Mouse (Mus musculus) liver, embryonic 11.5 days (tissue): ENCODE measurements around the gene Ptges. TPM values are rescaled to one million over a fixed set of nuclear protein-coding genes. Genes with fewer than 3 reads are reported as not detected.

ENCODE experiments used
- ATAC-seq: fragments of 200-750 bp; cut with Nextera tagmentation; replicated peaks from 2 replicates; pipeline ENCODE4 v1.8.0; 2017; ENCODE audit warnings: moderate number of reproducible peaks, mild to moderate bottlenecking, moderate TSS enrichment, moderate library complexity; ENCODE audit not compliant: low FRiP score
- DNase-seq: peaks from one replicate; pipeline ENCODE4 v3.0.0-alpha.2; 2017; ENCODE audit warnings: low spot score
- H3K27ac ChIP-seq: fragments of 300-500 bp; sonication (generic); 2 replicates; pipeline ENCODE4 v1.5.1; 2014; ENCODE audit warnings: mild to moderate bottlenecking, low read depth, low read length, control low read depth
- H3K27me3 ChIP-seq: fragments of 300-500 bp; sonication (generic); replicated peaks from 2 replicates; pipeline ENCODE4 v1.6.1; 2014; ENCODE audit warnings: low read length, mixed read lengths; ENCODE audit not compliant: control insufficient read depth, insufficient read depth
- H3K36me3 ChIP-seq: fragments of 300-500 bp; sonication (generic); 2 replicates; pipeline ENCODE4 v1.6.1; 2014; ENCODE audit warnings: mild to moderate bottlenecking, low read length, moderate library complexity, mixed read lengths; ENCODE audit not compliant: control insufficient read depth, insufficient read depth
- H3K4me1 ChIP-seq: fragments of 300-500 bp; sonication (generic); replicated peaks from 2 replicates; pipeline ENCODE4 v1.6.1; 2014; ENCODE audit warnings: low read length, mixed read lengths; ENCODE audit not compliant: control insufficient read depth, insufficient read depth
- H3K4me2 ChIP-seq: fragments of 300-500 bp; sonication (generic); 2 replicates; pipeline ENCODE4 v1.6.1; 2014; ENCODE audit warnings: mild to moderate bottlenecking, control low read depth, moderate library complexity
- H3K4me3 ChIP-seq: fragments of 300-500 bp; sonication (generic); 2 replicates; pipeline ENCODE4 v1.5.1; 2014; ENCODE audit warnings: low read depth, low read length, control low read depth
- H3K9ac ChIP-seq: fragments of 300-500 bp; sonication (generic); 2 replicates; pipeline ENCODE4 v1.6.1; 2014; ENCODE audit warnings: low read depth, low read length, control low read depth
- H3K9me3 ChIP-seq: fragments of 300-500 bp; sonication (generic); 2 replicates; pipeline ENCODE4 v1.6.1; 2016; ENCODE audit warnings: low read length, inconsistent platforms, mixed read lengths; ENCODE audit not compliant: control insufficient read depth
- WGBS: fragments of 180-500 bp; shearing (Covaris S2); extraction: QIAGEN DNeasy Blood & Tissue Kit; methylation state at CpG from one replicate; pipeline ENCODE4 v1.1.7; 2014; 5-methylcytosine and 5-hydroxymethylcytosine counted together
- polyA plus RNA-seq: library from polyadenylated mRNA; unstranded; fragments of >200 nt; fragmentation: Nextera tagmentation; extraction: Ambion mirVana; gene quantifications from 2 replicates; pipeline ENCODE4 v1.2.1, GENCODE M21; 2014

Ptges gene
- polyA plus RNA-seq, 1 experiment from 2014 or later = 0.97 TPM

GRCm38 (mm10) chr2:30901646-30902160, 28.0 kb downstream of the Ptges start:
- Histone ChIP-seq H3K9me3 (no peaks in the 10 kb centered on the region), H3K36me3 (no peaks in the 10 kb centered on the region; the same call in 1 of the 2 replicates), H3K27ac (no peak overlapping the region), H3K4me2 (no peak overlapping the region), H3K4me1 (peaks cover 10% of the 10 kb centered on the region), H3K9ac (no peak overlapping the region), H3K27me3 (peaks cover 20% of the 10 kb centered on the region), H3K4me3 (no peak overlapping the region)
- ATAC-seq = no peak
- DNase-seq = no peak
- 48% methylated on average over 6 of the region's 6 CpGs for WGBS

- ATAC-seq (no peak), DNase-seq (no peak)
- no peak overlapping the region for H3K4me2 ChIP-seq
- no peak overlapping the region for H3K9ac ChIP-seq
- H3K9me3 ChIP-seq = no peaks in the 10 kb centered on the region
- peaks cover 20% of the 10 kb centered on the region for H3K27me3 ChIP-seq
- peaks cover 10% of the 10 kb centered on the region for H3K4me1 ChIP-seq
- H3K4me3 ChIP-seq = no peak overlapping the region
- H3K27ac ChIP-seq = no peak overlapping the region
- 85% methylated on average over 14 of the region's 14 CpGs for WGBS
- H3K36me3 ChIP-seq = no peaks in the 10 kb centered on the region; the same call in 1 of the 2 replicates
These were observed 30.1 kb downstream of the Ptges start for GRCm38 (mm10) chr2:30899397-30900069.

GRCm38 (mm10) chr2:30897291-30897690, 32.4 kb downstream of the Ptges start:
- H3K4me1 ChIP-seq = peaks cover 4% of the 10 kb centered on the region; the same call in 1 of the 2 replicates
- no peak overlapping the region for H3K4me2 ChIP-seq
- no peaks in the 10 kb centered on the region; the same call in 1 of the 2 replicates for H3K36me3 ChIP-seq
- no peaks in the 10 kb centered on the region for H3K9me3 ChIP-seq
- H3K4me3 ChIP-seq = no peak overlapping the region
- ATAC-seq (no peak), DNase-seq (no peak)
- H3K9ac ChIP-seq = no peak overlapping the region
- H3K27ac ChIP-seq = no peak overlapping the region
- H3K27me3 ChIP-seq = peaks cover 7% of the 10 kb centered on the region
- 41% methylated on average over 6 of the region's 6 CpGs for WGBS

GRCm38 (mm10) chr2:30893946-30894345, 35.7 kb downstream of the Ptges start:
- H3K4me2 ChIP-seq = no peak overlapping the region
- WGBS = 71% methylated on average over 7 of the region's 7 CpGs
- no peak for ATAC-seq

GRCm38 (mm10) chr2:30893399-30893798, 36.3 kb downstream of the Ptges start:
- Histone ChIP-seq H3K36me3 (no peaks in the 10 kb centered on the region), H3K27ac (no peak overlapping the region; the same call in 1 of the 2 replicates), H3K4me3 (no peak overlapping the region), H3K4me2 (no peak overlapping the region), H3K9ac (no peak overlapping the region), H3K4me1 (peaks cover 2% of the 10 kb centered on the region; the same call in 1 of the 2 replicates), H3K27me3 (0 out of 2 replicates have a peak, but pooled peaks cover 4% of the 10 kb centered on the region), H3K9me3 (no peaks in the 10 kb centered on the region)
- ATAC-seq = peak; percentile 56
- 23% methylated on average over 6 of the region's 6 CpGs for WGBS
- DNase-seq = no peak

More at GRCm38 (mm10) chr2:30893946-30894345, 35.7 kb downstream of the Ptges start:
- no peak overlapping the region for H3K4me3 ChIP-seq
- H3K9me3 ChIP-seq = no peaks in the 10 kb centered on the region
- H3K9ac ChIP-seq = no peak overlapping the region
- no peak overlapping the region; the same call in 1 of the 2 replicates for H3K27ac ChIP-seq
- no peak for DNase-seq
- peaks cover 2% of the 10 kb centered on the region; the same call in 1 of the 2 replicates for H3K4me1 ChIP-seq
- 0 out of 2 replicates have a peak, but pooled peaks cover 4% of the 10 kb centered on the region for H3K27me3 ChIP-seq
- no peaks in the 10 kb centered on the region for H3K36me3 ChIP-seq

GRCm38 (mm10) chr2:30891002-30891401, 38.7 kb downstream of the Ptges start:
- H3K4me1 ChIP-seq = no peaks in the 10 kb centered on the region; the same call in 1 of the 2 replicates
- WGBS = 14% methylated on average over 3 of the region's 3 CpGs
- no peaks in the 10 kb centered on the region for H3K36me3 ChIP-seq
- no peak for ATAC-seq
- no peak overlapping the region for H3K27ac ChIP-seq
- no peak overlapping the region for H3K4me2 ChIP-seq
- no peaks in the 10 kb centered on the region for H3K9me3 ChIP-seq
- no peak overlapping the region for H3K9ac ChIP-seq
- H3K27me3 ChIP-seq = 0 out of 2 replicates have a peak, but pooled peaks cover 4% of the 10 kb centered on the region
- peak; percentile 41 for DNase-seq
- no peak overlapping the region for H3K4me3 ChIP-seq

GRCm38 (mm10) chr2:30885453-30886163, 44.1 kb downstream of the Ptges start:
- Histone ChIP-seq H3K36me3 (no peaks in the 10 kb centered on the region; the same call in 1 of the 2 replicates), H3K9ac (no peak overlapping the region), H3K4me1 (no peaks in the 10 kb centered on the region), H3K4me2 (no peak overlapping the region), H3K27ac (no peak overlapping the region), H3K9me3 (no peaks in the 10 kb centered on the region), H3K4me3 (no peak overlapping the region), H3K27me3 (0 out of 2 replicates have a peak, but pooled peaks cover 4% of the 10 kb centered on the region)
- 49% methylated on average over 9 of the region's 9 CpGs for WGBS
- DNase-seq (no peak), ATAC-seq (no peak)

- no peaks in the 10 kb centered on the region; the same call in 1 of the 2 replicates for H3K36me3 ChIP-seq
- ATAC-seq = no peak
- 0 out of 2 replicates have a peak, but pooled peaks cover 3% of the 10 kb centered on the region for H3K27me3 ChIP-seq
- WGBS = 90% methylated on average over 4 of the region's 4 CpGs
- H3K9ac ChIP-seq = no peak overlapping the region
- H3K4me3 ChIP-seq = no peak overlapping the region
- H3K9me3 ChIP-seq = no peaks in the 10 kb centered on the region
- DNase-seq = no peak
- H3K4me1 ChIP-seq = no peaks in the 10 kb centered on the region
- no peak overlapping the region for H3K4me2 ChIP-seq
- H3K27ac ChIP-seq = no peak overlapping the region
These were observed 44.8 kb downstream of the Ptges start for GRCm38 (mm10) chr2:30884852-30885373.
